Mouse (Mus musculus) lung, adult 18-20 months (tissue): ENCODE measurements around the gene Hsh2d.
A peak's percentile ranks its signal among the peaks of the same experiment; 100 is the strongest.

ENCODE experiments used
- DNase-seq, 2 experiments: peaks; one replicate each; pipeline ENCODE4 v3.0.0; 2022; ENCODE audit warnings: mixed read lengths in 2 of 2

Hsh2d gene

DNA sequence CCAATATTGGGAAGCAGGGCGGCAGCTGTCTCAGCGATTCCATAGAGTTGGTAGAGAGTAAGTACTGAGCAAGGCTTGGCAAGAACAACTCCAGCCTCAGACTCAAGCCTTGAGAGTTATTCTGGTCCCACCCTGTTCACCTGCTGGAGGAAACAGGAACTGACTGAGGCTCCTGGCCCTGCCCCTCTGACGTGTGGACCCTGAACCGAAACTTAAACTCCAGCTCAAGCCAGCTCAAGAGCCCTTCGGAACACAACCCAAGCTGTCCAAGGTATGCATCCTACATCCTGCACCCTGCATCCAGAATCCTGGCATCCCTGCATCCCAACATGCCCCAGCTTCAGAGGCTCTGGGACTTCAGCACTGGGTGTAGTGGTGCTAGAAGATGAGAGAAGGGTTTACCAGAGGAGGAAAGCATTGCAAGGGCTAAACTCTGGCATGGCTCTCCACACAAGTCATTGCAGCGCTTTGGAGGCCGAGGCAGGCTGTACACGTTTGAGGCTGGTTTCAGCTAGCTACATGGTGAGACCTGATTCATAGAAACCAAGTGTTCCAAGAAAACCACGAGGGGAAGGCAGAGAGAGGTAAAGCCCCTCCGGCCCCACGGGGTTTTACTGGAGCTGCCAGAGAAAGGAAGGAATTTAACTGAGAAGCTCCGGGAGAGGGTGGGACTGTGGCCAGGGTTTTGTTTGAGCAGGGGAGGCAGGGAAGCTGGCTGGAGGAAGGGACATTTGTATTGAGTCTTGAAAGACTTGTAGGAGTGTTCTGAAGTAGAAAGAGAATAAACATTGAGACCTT is at the start of gene Hsh2d:
TSS of gene Hsh2d (plus strand) at position 222 of the 798 bp plus-strand sequence.
- DNase-seq, result peak; percentile 62 to 75

DNA sequence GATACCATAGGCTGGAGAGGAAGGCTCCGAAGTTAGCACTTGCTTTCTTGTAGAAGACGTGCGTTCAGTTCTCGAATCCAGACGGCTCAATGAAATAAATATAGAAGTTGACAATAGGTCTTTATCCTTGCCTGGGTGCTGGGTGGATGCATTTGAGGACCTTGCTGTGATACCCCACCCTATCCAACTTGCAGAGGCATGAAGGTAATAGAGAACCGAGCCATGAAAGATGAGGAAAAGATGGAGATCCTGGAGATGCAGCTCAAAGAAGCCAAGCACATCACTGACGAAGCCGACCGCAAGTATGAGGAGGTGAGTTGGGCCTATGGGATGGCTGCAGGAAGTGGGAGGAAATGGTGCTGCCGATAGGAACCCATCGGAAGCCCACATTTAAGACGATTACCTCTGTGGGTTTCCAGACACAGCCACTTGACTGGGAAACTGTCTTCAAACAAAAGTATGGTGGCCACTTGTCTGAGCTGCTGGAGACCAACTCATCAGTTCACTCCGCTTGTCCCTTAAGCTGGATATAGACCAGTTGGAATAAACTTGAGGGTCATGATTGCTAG is 46.1 kb upstream of the Hsh2d start:
- no peak for DNase-seq

DNA sequence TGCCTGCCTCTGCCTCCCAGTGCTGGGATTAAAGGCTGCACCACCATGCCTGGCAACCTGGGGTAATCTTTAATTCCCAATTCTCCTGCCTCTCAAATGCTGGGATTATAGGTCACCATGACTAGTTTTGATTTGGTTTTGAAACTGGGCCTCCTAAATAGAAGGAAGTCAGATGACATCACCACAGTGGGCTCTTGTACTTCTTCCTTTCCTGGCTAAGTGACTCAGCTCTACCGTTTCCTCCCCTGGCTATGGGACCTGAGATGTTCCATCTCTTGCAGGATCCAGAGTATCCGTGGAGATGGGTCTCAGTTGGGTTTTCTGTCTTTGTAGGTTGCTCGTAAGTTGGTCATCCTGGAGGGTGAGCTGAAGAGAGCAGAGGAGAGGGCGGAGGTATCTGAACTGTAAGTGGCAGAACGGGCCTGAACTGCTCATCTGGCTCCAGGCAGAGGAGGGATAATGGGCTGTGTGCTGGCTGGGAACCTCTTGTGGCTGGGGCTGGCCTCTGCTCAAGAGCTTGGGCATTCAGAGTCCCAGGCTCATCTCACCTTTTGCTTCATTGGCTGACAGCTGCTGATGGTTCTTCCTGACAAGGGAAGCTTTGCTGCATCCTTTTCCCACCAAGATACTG is 45.0 kb upstream of the Hsh2d start:
- no peak for DNase-seq

DNA sequence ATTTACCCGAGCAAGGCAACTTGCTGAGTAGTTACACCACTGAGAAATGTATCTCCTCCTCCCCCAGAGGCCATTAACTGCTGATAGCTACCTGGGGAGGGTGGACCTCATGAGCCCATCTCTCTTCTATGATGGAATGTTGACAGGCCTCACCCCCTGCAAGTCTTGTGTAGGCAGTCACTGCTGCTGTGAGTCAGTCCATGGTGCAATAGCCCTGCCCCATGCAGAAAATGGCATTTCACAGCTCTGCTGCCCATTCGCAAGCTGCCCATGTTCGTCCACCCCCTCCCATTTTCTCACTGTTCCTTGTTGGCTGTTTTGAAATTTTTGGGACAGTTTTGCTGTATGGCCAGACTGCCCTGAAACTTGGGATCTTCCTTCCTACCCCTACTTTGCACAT is 43.9 kb upstream of the Hsh2d start:
- DNase-seq, result peak in 1 of 2 experiments; percentile 31

DNA sequence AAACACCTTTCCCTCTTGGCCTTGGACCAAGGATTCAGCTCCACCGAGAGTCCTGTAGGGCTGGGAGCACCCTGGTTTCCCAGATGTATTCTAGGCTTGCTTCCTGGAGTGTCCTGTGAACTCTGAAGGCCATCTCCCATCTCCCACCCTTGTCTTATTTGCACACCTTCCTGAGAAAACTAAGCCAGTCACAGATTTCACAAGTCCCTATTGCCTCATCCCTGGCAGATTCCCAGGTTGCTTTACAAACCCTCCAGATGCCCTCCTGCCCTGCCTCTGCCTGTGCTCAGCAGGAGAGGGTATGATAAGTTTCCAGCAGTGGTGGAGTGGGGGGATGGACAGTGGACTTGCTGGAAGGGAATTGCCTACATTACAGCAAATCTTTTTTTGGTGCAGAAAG is 43.4 kb upstream of the Hsh2d start:
- peak; percentile 80 to 86 for DNase-seq

DNA sequence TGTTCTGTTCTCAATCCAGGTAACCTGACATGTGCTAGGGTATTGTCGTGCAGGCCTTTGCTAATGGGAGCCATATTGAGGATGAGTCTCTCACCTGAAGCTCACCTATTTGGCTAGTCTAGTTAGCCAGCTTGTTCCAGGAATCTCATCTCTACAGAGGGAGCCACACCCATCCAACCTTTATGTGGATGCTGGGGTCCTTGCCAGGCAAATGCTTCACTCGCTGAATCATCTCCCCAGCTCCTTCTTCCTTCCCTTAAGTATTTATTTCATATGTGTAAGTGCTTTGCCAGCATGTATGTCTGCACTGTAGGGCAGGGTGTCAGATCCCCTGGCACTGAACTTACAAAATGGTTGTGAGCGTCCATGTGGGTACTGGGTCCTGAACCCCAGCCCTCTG is 42.9 kb upstream of the Hsh2d start:
- DNase-seq, result no peak

DNA sequence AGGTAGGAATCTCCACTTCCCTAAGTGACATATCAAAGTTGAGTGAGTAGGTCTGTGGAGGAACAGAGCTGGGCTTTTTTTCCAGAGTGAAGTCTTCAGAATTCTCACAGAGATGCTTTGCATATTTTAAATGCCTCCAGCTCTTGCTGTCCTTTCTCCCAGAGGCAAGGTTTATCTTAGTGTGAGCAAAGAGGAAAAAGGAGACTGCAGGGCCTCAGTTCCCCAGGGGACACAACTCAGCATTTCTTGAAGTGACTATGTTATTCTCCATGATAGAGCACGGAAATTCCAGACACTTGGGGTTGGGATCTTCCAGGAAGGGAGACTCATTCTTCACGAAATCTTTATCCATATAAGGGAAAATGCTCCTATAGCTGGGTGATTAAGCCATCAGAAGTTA is 42.2 kb upstream of the Hsh2d start:
- no peak for DNase-seq

DNA sequence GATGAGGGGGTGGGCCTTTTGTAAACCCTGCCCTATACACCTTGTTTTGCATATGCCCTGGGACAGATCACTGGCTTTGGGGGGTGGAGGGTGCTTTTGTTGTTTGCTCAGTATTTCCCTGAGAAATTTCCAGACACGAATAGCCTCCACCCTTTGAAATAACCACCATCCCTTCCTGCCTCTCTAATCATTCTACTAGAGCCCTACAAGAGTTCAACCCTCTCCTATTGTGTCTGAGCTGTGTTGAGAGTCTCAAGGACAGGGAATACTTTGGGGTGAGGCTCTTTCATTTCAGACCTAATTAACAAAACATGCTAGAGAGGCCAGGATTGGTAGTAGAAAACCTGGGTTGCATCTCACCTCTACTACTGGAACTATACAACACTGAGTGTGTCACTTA is 40.4 kb upstream of the Hsh2d start:
- no peak for DNase-seq

DNA sequence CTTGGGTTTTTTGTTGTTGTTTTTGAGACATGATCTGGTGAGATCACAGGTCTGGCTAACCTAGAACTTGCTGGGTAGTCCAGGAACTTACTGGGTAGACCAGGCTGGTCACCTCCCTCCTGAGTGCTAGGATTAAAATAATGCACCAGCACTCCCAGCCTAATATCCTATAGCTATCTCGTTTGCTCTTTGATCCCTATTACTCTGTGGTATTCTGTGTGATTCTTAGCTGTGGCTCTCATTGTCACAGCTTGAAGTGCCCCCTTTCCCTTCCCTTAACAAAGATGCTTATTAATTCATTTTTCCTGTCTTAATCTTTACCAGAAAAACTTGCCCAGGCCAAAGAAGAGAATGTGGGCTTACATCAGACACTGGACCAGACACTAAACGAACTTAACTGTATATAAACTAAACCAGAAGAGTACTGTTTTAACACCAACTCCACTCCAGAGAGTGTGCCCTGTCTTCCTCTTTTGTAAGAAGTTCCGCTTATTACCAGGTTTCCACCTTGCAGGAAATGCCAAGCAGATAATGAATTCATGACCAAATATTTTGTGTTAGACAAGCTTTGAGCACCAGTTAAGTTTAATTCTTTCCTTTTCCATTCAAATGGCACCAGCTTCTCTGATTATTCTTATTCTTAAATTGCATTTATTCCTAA is 37.9 kb upstream of the Hsh2d start:
- DNase-seq, result no peak

DNA sequence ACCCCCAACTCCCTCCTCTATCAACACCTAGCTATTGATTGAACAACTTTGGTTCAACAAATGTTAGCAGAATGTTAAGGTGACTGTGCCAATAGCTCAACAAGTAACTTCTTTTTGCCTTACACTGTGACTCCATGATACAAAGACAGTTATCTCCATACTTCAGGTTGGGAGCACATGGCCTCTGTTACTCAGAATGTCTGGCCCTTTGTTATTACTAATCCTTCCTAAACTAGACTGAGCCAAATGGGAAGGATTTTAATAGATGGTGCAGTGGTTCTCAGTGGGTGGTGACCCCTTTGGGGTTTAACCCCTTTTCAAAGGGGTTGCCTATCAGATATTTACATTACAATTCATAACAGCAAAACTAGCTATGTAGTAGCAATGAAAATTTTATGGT is 36.1 kb upstream of the Hsh2d start:
- DNase-seq, result no peak

DNA sequence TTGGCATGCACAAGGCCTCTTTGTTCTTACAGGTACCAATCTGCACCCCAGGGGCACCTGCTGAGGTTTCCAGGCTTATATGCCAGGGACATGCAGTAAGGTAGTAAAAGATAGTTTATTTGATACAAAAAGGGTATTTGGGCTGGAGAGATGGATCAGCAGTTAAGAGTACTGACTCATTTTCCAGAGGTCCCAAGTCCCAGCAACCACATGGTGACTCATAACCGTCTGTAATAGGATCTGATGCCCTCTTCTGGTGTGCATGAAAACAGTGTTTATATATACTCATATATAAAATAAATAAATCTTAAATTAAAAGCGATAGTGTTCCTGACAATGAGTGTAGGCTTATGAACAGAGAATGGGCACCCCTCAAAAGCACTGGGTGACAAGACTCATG is 31.3 kb upstream of the Hsh2d start:
- no peak for DNase-seq

DNA sequence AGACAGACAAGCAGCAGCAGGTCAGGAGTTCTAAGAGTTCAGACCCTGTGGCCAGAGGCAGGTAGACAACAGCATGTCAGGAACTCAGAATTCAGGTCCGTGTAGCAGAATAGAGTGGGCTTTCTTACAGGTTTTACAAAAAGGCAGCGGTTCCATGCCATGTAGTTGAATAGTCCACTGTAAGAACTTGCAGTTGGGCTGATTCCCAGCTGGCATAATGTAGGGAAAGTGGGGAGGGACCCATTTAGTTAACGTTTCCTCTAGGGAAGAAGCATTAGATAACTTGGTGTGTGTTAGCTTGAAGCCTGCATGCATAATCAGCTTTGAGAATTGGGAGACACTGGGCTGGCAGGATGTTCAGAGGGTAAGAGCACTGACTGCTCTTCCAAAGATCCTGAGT is 30.7 kb upstream of the Hsh2d start:
- DNase-seq, result no peak

DNA sequence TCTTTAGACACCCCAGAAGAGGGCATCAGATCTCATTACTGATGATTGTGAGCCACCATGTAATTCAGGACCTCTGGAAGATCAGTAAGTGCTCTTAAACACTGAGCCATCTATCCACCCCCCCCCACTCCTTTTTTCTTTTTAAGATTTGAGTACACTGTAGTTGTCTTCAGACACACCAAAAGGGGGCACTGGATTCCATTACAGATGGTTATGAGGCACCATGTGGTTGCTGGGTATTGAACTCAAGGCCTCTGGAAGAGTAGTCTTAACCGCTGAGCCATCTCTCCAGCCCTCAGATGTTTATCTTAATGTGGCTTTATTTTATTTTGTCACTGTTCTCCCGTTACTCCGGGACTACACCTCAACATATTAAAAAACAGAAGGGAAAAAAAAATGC is 29.4 kb upstream of the Hsh2d start:
- no peak for DNase-seq

DNA sequence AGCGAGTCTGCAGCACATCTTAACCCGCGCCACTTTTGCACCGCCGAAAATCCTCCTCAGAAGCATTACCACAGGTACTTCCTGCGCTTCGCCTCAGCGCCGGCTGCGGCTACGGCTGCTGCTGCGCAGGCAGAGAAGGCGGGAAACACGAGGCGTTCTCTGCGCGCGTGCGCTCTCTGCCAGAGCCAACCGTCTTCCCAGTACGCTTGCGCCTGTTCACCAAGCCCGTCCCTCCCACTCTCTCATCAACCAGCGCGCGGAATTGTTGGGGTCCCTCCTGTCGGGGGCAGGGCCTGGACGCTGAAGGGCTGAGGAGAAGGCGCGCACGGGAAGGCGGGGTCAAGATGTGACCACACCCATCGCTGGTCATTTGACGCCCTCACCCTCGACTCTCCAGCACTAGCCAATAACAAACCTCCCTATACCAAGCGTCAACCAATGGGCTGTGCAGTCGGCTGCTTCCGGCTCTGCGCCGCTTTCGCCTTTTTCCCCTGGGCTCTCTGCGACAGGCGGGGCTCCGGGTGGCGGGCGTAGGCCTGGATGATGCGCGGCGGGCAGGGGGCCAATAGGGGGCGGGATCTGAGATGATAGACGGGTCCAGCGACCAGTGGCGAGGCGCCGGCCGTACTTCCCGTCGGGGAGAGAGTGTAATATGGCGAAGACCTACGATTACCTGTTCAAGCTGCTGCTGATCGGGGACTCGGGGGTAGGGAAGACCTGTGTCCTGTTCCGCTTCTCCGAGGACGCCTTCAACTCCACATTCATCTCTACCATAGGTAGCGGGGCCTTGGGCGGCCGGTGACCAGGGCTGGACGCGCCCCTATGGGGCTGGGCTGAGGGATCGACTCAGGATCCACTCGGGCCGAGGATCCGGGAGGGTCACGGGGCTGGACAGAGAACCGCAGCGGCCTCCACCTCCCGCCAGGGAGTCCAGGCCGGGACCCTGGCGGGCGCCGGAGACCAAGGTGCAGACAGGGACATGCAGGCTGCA is 28.4 kb upstream of the Hsh2d start, which contains the start of gene Rab8a:
TSS of gene Rab8a (plus strand) at position 494 of the 991 bp plus-strand sequence.
- peak; percentile 100 for DNase-seq

DNA sequence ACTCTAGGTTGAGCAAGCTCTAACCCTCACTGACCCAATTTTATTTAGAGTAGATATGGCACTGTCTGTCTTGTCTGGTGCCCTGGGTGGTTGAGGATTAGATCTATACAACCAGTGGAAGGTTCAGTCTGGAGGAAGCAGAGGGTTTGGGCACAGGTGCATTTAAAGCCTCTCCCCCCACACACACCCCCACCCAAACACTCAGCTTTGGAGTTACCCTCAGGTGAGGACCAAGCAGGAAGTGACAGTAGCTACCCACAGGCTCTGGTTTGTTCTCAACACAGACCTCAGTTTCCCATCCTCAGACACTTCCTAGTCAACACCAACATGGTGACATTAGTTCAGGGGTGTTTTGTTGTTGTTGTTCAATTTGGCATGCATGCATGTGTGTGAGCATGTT is 26.6 kb upstream of the Hsh2d start:
- DNase-seq, result no peak

DNA sequence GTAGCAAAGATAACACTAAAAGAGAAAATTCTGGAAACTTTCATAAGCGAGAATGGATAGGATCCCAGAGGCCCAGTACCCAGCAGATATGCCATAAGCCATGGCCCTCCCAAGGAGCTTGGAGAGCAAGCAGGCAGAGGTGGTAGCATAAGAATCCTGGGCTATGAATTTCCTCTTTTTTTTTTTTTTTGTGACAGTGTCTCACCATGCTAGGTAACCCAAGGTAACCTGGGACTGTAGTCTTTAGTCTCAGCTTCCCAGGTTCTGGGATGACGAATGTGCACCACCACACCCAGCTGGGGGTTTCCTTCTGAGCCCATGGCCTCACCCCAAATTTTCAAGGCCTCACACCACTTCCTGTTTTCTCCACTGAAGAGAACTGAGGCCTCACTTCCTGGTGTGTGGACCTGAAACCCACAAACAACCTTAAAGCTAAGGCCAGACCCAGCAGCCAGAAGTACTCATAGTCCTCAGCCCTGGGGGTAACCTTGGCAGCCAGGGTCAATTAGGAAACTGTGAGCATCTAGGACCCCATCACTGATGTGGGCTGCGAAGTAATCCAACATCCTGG is 20.3 kb upstream of the Hsh2d start:
- peak; percentile 46 to 47 for DNase-seq

DNA sequence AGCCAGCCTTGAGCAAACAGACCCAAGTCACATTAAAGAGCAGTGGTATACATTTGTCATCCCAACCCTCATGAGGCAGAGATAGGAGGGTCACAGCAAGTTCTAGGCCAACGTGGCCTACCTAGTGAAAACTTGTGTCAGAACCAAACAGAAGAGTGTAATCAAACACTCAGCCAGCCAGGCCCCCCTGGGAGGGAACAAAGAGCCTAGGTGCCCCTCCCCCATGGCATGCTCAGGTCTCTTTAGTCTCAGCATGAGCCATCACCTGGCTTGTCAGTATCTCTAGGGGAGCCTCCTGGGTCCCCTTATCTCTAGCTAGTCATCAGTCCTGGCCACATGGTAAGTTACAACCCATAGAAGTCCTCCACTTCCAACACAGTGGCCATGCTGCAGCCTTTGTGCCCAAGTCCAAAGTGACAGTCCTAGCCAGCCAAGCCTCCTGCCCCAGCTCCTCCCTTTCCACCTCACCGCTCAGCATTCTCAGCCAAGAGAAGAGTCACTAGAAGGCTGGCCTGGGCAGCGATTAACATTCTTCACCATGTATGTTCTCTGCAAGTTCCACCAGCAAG is 19.7 kb upstream of the Hsh2d start:
- no peak for DNase-seq

DNA sequence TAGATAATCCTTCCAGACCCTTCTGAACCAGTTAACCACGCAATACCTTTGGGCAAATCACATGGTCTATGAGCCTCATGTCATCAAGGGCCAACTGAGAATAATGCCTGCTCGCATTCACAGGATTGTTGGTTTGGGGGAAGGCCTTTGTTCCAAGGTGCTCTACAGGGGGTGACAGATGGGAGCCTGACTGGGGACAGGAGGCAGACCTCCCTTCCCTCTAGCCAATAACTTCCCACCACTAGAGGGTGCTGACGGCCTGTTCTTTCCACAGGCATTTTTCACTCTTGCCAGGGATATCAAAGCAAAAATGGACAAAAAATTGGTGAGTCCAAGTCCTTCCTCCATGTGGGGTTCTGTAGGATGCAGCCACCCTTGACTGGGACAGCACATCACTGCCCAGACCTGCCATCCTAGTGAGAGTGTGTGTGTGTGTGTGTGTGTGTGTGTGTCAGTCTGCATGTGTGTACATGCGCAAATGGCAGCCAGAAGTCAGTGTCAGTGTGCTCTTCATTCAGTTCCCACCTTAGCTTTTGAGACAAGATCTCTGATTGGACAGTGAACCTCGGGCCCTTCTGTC is 12.0 kb upstream of the Hsh2d start:
- DNase-seq, result peak; percentile 66 to 72

DNA sequence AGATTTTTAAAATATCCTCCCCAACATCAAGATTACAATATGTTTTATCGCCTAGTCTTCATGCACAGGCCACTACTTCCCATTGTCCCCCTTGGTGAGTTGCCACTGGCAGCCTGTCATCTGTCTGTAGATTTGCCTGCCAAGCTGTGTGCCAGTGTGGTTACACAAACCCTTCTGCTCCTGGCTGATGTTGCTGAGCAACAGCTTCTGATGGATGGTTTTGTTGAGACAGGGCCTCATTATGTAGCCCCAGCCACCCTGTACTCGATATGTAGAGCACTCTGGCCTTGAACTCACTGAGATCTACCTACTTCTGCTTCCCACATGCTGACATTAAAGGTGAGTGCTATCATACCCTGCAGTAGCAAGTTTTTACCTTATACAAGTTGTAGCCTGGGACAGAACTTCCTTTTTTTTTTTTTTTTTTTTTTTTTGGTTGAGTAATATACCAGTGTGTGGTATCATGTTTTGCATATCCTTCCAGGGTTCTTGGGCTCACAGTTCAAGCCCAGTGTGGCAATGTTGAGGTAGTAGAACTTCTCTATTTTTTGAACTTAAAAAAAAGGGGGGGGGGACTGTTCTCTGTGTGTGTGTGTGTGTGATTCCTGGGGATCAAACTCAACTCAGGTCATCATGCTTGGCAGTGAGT is 5.8 kb upstream of the Hsh2d start:
- DNase-seq, result no peak

DNA sequence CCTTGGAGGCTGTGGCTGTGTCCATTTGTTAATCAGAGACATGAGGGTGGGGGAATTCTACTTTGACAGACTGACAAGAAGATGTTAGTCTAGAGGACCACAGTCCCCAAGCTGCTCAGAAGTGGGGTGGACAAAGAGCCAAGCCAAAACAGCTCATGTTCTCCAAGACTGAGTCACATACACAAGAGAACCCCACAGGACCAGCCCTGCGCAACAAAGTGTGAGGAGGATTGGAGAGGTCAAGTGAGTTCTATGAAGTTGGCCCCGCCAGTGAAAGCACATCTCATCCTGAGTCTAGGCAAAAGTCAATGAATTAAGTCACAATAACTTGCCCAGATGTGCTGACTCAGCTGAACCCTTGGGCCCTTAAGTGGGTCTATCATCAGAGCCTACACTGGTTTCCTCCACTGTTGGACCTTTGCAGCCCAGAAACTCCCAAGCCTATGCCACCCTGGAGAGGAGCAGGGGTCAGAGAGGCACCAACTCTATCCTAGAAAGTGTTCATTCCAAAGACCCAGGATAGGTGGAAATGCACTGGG is 1.6 kb upstream of the Hsh2d start:
- DNase-seq, result no peak

DNA sequence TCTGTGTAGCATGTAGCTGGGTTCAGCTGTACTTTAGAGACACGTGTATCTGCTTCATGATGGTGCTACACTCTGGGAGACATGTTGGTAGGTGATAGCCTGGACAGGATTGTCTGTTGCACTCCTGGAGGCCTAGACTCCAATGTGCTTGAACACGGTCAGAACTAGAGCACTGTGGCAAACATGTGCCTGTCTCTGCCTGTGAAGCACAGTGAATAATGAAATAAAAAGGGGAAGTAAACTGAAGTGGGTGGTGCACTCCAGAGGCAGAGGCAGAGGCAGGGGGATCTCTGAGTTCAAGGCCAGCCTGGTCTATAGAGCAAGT is 739 bp downstream of the Hsh2d start:
- DNase-seq, result no peak
